Mouse (Mus musculus) spleen, adult 10 weeks (tissue): ENCODE measurements around the gene Rps6kb2. TPM values are rescaled to one million over a fixed set of nuclear protein-coding genes. Genes with fewer than 3 reads are reported as not detected.

Experiments used
- polyA plus RNA-seq: library from polyadenylated mRNA; stranded (reverse); fragments of 350-450 nt; fragmentation: Illumina TruSeq; extraction: RNeasy Lipid Tissue Mini Kit (QIAGEN cat#74804); gene quantifications from one replicate; pipeline ENCODE4 v1.2.3, GENCODE M21; 2015; ENCODE audit warnings: low replicate concordance; ENCODE audit not compliant: insufficient read depth

The Rps6kb2 gene
- 27.8 TPM for polyA plus RNA-seq

GRCm38 (mm10) chr19:4162646-4163542 lies at the start of gene Rps6kb2:
Gene Rps6kb2, minus strand, starts transcription at chr19:4163354.

DNA sequence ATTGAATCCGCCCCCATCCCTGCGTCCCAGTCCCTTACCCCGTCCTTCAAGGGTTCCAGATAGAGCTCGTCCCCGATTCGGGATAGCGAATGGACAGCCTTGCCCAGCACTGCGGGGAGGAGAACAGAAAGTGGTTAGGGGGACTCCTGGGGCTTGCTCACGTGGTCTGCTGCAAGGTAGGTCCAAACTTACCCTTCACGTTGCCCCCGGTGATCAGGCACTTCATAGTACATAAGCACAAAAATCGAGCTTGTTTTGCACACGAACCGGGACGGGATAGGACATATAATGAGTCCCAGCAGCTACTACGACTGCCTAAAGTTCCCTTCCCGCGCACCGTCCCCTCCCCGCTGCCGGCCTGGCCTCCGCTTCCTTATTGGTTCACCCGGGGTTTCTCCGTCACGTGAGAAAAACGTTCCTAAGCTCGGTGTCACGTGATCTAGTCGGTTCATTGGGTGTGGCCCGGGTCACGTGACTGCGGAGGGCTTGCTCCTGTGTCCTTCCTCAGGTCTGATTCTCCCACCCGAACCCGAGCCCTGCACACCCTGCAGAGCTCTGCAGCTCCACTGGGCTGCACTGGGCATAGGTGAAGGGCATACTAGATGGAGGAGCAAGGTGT lies 38.2 kb upstream of the Rps6kb2 start, which contains the start of gene Rad9a:
TSS of gene Rad9a (minus strand) at position 372 of the 619 bp plus-strand sequence.

DNA sequence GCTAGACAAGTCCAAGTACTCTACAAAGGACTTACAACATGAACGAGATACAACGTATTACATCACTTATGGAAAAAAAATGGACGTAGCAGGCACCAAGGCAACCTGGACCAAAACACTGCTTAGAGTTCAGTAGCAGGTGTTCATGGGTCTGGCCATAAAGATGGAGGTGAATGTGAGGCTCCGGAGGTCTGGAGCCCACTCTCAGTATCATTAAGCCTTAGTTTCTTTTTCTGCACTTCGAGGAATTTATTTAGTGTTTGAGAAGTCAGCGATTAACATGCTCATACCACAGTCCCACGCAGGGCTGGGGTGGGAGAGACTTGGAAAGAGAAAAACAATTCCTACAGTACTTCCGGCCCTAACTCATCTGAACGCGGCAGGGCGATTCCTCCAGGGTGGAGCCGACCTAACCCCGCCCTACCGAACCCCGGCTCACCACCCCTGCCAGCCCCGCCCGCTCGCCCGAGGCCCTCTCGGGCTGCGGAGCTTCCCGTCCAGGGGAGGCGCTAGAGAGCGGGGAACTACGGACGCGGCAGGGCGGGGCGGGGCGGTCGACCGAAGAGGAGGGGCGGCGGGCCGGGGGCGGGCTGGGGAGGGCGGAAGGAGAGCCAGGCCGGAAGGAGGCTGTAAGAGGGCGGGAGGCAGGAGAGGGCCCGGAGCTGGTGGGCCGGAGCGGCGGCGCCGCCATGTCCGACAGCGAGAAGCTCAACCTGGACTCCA lies 28.5 kb upstream of the Rps6kb2 start, which contains the start of gene Ppp1ca:
TSS of gene Ppp1ca (plus strand) at position 538 of the 723 bp plus-strand sequence.

DNA sequence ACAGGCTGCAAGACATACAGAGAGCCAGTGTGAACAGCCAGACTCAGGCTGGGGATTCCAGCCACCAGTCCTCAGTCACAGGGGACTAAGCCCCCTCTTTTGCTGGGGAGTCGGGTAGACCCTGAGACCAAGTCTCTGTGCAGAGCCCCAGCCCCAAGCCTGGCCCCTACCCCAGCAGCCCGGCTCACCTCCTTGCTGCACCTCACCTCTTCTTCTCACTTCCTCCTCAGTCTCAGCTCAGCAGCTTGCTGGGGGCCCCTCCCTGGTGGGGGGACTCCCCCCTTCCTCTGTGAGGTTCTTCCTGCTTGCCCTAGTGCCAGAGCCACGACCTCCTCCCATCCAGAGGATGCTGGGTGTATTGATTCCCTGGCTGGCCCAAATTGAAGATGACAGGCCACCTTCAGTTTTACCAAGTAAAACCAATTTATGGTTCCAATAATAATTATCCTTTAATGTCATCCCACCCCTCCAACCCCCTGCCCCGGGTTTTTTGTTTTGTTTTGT lies 27.7 kb upstream of the Rps6kb2 start, which contains the start of gene Tbc1d10c:
TSS of gene Tbc1d10c (minus strand) at position 454 of the 504 bp plus-strand sequence.

GRCm38 (mm10) chr19:4175368-4175947 lies 12.3 kb upstream of the Rps6kb2 start, which contains the start of gene Carns1:
Gene Carns1, minus strand, starts transcription at chr19:4175479.

GRCm38 (mm10) chr19:4153232-4153654 lies 9.9 kb downstream of the Rps6kb2 start, which contains the start of gene Ptprcap:
Gene Ptprcap, plus strand, starts transcription at chr19:4153604.

DNA sequence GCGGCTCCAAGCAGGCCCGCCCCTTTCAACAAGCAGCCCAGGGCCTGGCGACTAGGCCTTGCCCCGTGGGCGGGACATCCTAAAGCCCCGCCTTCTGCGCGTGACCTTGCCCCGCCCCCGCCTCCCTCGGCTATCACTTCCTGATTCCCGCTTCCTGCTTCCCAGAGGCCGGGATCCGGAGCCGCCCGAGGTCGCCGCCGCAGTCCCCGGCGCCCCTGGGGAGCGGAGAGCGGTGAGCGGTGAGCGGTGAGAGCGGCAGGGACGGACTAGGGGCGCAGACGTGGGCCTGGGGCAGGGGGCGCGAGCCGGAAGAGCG lies 14.7 kb downstream of the Rps6kb2 start, which contains the start of gene Coro1b:
TSS of gene Coro1b (plus strand) at position 129 of the 316 bp plus-strand sequence.

GRCm38 (mm10) chr19:4143759-4144268 lies 19.3 kb downstream of the Rps6kb2 start, which contains the start of gene Cabp4:
Gene Cabp4, minus strand, starts transcription at chr19:4144033.

DNA sequence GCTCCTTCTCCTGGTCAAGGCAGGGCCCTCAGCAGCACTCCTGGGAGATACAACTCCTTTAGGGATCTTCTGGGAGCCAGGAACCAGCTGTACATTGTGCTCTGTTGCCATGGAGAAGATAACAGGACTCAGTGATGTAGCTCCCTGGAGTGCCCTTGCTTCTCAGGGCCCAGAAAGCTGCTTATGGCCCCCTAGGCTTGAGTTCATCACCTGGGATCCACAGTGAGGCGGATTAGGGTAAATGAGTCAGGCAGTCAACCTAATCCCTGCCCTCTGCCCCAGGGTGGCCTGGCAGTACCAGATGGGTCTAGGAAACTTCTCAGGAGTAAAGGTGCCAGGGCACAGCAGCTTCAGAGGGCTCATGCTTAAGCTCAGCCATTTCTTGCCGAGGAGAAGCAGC lies 23.7 kb downstream of the Rps6kb2 start, which contains the start of gene Gpr152:
TSS of gene Gpr152 (plus strand) at position 342 of the 400 bp plus-strand sequence.

DNA sequence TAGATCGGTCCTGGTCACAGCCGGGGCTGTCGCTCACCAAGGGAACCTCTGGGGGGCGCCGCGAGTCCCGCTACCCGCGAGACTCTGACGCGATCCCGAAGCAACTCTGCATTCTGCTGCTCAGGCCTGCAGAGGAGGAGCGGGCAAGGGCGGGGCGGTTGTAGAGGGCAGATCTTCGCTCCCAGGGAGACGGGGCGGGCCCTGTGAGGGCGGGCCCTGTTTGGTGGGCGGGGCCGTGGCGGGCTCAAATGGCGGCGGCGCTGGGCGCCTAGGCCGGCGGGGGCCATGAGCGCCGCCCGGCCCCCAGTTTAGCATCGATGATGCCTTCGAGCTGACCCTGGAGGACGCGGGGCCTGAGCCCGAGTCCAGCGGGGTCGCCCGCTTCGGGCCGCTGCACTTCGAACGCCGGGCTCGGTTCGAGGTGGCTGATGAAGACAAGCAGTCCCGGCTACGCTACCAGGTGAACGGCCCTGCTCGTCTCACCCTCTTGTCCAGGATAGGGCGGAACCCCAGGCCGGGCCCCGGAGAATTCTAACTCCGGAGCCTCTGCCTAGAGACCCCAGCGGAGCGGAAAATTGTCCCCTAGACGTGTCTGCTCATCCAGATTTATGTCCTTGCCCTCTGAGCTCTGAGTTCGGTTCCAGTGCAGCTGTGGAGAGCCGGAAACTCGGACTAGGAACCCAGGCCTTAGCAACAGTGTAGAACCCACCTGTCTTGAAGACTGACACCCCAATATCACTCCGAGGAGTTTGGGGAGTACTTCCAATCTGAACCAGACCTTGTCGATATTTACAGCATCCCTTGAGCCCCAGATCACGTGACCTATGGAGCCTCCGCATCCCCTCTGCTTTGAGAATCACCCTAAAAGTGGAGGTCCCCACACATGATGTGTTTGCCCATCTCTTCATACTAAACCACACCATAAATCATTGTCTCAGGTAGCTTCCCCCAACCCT lies 37.1 kb downstream of the Rps6kb2 start, which contains the start of gene Aip:
TSS of gene Aip (minus strand) at position 118 of the 956 bp plus-strand sequence.

Other genes with a start within 250 kb of the Rps6kb2 start
- gene Aldh3b1, start 233.5 kb downstream of the Rps6kb2 start, polyA plus RNA-seq, result 10.8 TPM
- 210 TPM for gene Unc93b1, start 228.2 kb downstream of the Rps6kb2 start, polyA plus RNA-seq
- gene Aldh3b3, start 204.7 kb downstream of the Rps6kb2 start, polyA plus RNA-seq, result not detected
- not detected for gene Aldh3b2, start 191.0 kb downstream of the Rps6kb2 start, polyA plus RNA-seq
- 2.4 TPM for gene Acy3, start 176.8 kb downstream of the Rps6kb2 start, polyA plus RNA-seq
- not detected for gene Tbx10, start 170.6 kb downstream of the Rps6kb2 start, polyA plus RNA-seq
- 4.0 TPM for gene Nudt8, start 162.8 kb downstream of the Rps6kb2 start, polyA plus RNA-seq
- 3.0 TPM for gene Gm49405, start 162.7 kb downstream of the Rps6kb2 start, polyA plus RNA-seq
- 3.4 TPM for gene Doc2g, start 160.0 kb downstream of the Rps6kb2 start, polyA plus RNA-seq
- gene Ndufv1, start 150.5 kb downstream of the Rps6kb2 start, polyA plus RNA-seq, result 41.0 TPM
- 108 TPM for gene Gstp1, start 125.4 kb downstream of the Rps6kb2 start, polyA plus RNA-seq
- 5.3 TPM for gene Gstp2, start 117.3 kb downstream of the Rps6kb2 start, polyA plus RNA-seq
- gene Gstp3, start 103.8 kb downstream of the Rps6kb2 start, polyA plus RNA-seq, result 9.2 TPM
- not detected for gene Cabp2, start 81.8 kb downstream of the Rps6kb2 start, polyA plus RNA-seq
- 46.1 TPM for gene Cdk2ap2, start 66.2 kb downstream of the Rps6kb2 start, polyA plus RNA-seq
- 39.9 TPM for gene Pitpnm1, start 63.4 kb downstream of the Rps6kb2 start, polyA plus RNA-seq
- gene Aip, start 37.5 kb downstream of the Rps6kb2 start, polyA plus RNA-seq, result 28.1 TPM
- gene Gpr152, start 23.6 kb downstream of the Rps6kb2 start, polyA plus RNA-seq, result 0.10 TPM
- 6.4 TPM for gene Cabp4, start 19.3 kb downstream of the Rps6kb2 start, polyA plus RNA-seq
- gene Coro1b, start 14.7 kb downstream of the Rps6kb2 start, polyA plus RNA-seq, result 285 TPM
- 73.4 TPM for gene Ptprcap, start 9.8 kb downstream of the Rps6kb2 start, polyA plus RNA-seq
- gene Carns1, start 12.1 kb upstream of the Rps6kb2 start, polyA plus RNA-seq, result 35.2 TPM
- gene Tbc1d10c, start 27.9 kb upstream of the Rps6kb2 start, polyA plus RNA-seq, result 187 TPM
- gene Ppp1ca, start 28.7 kb upstream of the Rps6kb2 start, polyA plus RNA-seq, result 364 TPM
- gene Rad9a, start 38.3 kb upstream of the Rps6kb2 start, polyA plus RNA-seq, result 41.7 TPM
- 57.2 TPM for gene Clcf1, start 50.9 kb upstream of the Rps6kb2 start, polyA plus RNA-seq
- gene AC109138.7, start 51.0 kb upstream of the Rps6kb2 start, polyA plus RNA-seq, result not detected
- gene Pold4, start 68.5 kb upstream of the Rps6kb2 start, polyA plus RNA-seq, result 91.3 TPM
- 18.0 TPM for gene Ssh3, start 105.8 kb upstream of the Rps6kb2 start, polyA plus RNA-seq
- 3.6 TPM for gene Ankrd13d, start 119.8 kb upstream of the Rps6kb2 start, polyA plus RNA-seq
- 285 TPM for gene Grk2, start 142.9 kb upstream of the Rps6kb2 start, polyA plus RNA-seq
- 145 TPM for gene Kdm2a, start 234.9 kb upstream of the Rps6kb2 start, polyA plus RNA-seq